Mouse (Mus musculus) Muller cell, postnatal 12 days (primary cell): ENCODE measurements around the gene Gm43738.
A peak's percentile ranks its signal among the peaks of the same experiment; 100 is the strongest.
"Not testable (repeated sequence)": the region's sequence is repeated elsewhere in the genome, so short reads cannot be mapped to it uniquely, and the experiment has no call there.

Experiments used
- DNase-seq: peaks from one replicate; pipeline ENCODE4 v3.0.0-alpha.2; 2015; ENCODE audit errors: inconsistent ontology term

The Gm43738 gene

DNA sequence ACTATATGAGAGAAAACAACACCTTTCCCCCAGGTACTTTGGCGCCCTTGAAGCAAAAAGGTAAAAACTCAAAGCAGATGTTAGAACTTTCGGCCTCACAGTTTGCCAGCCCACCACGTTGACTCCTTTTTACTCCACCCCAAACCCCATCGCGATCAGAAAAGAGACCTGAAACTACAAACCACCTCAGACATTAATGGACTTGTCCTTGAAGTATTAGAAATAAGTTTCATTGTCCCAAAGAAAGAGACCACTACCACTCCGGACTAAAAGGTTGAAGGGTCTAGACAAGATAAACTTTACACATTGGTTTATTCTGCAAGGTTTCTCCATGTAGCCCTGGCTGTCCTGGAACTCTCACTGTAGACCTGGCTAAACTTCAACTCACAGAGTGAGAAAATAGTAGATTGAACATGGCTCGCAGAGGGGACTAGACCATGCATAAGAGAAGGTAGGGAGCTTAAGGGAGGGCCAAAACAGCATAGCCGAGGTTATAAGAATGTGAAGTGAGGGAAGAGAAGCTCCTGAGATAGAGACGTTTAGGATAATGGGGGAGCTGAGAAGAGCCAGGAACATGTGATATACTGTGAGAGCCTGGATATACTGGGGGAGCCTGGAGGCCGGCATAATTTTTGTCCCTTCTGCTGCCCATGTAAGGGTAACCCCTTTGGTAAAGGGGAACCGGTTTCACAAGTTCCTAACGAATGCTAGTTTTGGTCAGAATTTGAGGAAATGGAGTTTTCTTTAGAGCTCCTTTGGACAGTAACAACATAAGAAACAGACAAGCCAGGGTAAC, 1.8 kb upstream of the Gm43738 start:
- no peak for DNase-seq

DNA sequence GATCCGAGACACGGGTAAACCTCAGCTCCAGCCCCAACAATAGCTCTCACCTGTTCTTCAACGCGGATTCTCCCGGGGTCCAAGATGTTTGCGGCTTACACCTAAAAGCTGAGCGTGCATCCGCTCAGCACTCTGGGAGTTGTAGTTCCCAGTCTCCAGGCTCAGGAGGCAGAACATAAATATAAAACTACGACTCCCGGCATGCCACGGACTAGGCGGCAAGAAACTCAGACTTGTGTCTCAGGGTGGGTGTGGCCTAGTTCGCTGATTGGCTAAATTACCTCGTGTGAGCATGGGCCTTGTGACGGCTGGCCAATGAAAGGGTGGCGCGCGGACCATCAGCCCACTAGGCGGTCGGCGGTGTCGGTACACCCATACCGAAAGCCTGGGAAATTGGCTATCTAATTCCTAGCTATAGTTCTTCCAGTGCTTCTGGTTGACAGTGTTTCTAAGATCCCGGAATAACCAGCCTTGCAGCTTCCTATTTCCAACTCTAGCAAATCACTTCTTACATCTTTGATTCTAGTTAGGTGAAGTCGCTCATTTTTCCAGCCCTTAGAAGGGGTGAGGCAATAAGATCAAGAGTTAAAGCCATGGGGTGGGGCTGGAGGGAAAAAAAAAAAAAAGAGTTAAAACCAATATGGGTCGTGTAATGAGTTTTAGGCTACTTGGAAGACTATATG, 1.1 kb upstream of the Gm43738 start, which contains the start of gene Fdps:
Fdps (minus strand) TSS at position 148 of the 683 bp plus-strand sequence.
- DNase-seq = peak; percentile 96

DNA sequence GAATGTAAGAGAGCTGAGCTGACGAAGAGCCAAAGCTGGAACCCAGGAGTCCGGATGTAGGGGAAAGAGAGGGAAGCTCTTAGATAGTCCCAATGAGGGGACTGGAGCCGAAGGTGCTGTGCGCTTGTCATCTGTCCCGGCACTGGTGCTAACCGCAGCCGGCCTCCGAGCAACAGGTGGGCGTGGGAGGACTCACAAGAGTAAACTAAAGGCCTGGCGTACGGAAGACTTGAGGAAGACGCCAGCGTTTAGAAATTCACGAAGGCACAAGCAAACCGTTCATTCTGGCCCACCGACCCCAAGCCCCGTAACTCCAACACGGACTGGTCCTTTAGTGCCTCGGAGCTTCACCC, 536 bp upstream of the Gm43738 start:
- no peak for DNase-seq

DNA sequence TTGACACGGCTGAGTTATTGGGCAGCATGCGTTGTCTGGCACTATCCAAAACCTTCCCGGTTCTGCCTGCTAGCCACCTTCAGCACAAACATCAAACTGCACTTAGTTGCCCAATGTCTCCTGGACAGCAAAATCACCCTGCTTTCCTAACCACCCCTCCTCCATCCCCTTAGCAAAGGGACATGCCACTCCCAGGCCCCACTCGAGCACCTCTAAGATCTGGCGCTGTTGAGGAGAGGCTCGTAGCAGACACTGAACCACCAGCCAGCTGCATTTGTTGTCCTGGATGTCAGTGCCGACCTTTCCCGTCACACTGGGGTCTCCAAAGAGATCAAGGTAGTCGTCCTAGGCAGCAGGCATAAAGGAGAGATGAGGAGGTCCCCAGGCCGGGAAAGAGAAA, 6.9 kb downstream of the Gm43738 start:
- no peak for DNase-seq

DNA sequence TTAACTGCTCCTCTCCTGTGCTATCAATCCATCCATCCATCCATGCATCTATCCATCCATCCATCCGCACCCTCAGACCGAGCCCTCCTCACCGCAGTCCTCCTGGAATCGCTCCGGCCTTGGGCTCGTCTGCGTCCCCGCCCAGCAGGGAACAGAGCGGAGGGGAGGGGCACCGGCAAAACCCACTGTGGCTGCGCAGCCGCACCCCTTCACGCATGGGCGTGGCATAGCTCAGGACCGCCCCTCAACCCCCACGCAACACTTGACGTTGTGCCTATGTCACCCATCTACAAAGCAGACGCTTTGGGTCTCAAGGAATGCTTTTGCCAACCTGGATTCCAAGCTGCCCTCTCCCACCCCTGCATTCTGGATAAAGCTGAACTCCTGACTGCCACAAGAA, 7.7 kb downstream of the Gm43738 start, which contains the start of gene Rusc1:
Rusc1 (minus strand) TSS at position 137 of the 400 bp plus-strand sequence.
- peak; percentile 86 for DNase-seq

DNA sequence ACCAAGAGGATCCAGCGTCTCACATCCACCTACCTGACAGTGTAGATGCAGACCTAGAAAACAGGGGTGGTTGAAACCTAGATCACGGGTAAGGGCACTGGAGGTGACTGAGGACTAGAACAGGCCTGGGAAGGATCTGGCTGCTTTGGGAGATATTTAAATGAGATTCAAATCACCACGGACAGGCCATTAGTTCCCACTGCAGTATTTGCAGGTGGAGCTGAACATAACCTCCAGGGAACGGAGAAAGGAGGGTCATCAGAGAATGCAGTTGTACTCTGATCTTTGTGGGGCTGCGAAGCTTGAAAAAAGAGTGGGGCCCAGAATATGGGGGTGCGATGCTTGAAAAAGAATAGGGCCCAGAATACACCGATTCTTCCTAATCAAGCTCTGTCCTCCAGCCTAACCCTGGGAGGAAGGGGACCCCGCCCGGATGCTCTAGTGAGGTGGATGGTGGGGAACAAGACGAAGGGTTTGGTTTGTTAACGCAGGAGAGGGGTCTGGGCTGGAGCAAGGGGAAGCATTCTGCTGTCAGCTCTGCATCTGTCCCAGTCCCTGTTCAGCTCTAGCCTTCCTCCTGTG, 8.3 kb downstream of the Gm43738 start:
- no peak for DNase-seq

DNA sequence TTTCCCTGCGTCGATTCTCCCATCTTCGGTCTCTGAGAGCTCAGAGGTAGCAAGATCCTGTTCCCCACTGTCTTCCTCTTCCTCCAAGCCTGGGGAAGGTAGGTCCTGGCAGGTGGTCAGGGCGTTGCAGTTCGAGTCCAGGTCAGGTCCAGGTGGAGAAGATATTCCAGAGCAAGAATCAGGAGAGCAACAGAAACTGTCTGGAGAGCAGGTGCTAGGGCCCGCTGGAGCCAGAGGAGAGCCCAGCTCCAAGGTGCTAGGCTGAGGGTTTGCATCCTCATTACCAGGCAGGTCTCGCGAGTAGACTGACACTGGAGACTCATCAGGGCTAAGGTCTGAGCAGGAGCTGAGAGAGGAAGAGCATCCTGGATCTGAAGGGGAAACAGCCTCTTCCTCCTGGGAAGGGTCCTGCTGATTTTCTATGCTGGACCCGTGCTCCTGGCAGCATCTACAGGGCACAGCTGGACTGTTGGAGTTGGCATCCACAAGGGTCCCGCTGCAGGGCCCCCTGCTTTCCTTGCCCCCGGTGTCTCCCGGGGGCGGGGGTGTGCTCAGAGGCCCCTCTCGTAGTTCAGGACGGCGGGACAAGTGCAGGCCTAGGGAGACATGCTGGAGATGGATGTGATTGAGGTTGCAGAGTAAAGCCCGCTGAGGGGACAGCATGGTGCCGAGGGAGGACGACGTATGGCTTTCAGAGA, 8.9 kb downstream of the Gm43738 start:
- no peak for DNase-seq

DNA sequence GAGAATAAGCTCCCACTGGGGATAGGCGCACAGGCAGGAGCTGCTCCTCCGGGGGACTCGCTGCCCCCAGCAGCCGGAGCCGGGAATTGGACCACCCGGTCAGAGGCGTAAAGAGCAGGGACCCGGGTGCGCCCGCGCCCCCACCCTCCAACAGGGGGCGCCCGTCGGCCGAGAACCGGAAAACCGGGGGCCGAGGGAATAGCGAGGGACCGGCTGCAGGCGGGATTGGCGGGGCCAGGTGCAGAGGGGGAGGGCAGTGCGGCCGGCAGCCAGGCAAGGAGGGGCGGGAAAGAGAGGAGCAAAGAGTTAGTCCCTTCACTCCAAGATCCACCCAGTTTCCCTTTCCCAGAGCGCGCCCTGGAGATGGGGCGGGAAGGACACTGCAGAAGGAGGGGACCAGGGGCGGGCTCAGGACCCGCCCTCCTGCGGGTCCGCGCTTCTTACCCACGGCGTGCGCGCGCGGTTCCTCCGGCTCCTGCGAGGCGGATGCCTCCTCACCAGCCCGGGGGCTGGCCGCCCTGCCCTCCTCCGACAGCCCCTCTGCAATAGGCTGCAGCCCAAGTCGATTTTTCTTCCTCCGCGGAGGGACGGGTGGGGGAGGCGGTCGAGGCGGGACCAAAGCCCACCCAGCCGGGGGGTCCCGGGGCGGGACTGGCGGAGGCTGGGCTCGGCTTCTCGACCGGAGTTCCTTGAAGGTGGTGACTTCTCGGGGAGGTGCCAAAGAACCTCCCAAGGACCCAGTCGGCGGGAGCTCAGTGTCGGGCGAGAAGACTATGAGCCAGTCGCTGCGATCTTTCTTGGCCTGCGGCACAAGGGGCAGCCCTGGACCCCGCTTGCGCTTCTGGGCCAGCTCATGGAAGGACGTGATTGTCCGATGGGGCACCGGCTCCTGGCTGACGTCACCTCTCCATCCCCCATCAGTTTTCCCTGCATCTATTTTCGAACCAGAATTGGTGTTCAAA, 9.9 kb downstream of the Gm43738 start:
- peak; percentile 91 for DNase-seq

DNA sequence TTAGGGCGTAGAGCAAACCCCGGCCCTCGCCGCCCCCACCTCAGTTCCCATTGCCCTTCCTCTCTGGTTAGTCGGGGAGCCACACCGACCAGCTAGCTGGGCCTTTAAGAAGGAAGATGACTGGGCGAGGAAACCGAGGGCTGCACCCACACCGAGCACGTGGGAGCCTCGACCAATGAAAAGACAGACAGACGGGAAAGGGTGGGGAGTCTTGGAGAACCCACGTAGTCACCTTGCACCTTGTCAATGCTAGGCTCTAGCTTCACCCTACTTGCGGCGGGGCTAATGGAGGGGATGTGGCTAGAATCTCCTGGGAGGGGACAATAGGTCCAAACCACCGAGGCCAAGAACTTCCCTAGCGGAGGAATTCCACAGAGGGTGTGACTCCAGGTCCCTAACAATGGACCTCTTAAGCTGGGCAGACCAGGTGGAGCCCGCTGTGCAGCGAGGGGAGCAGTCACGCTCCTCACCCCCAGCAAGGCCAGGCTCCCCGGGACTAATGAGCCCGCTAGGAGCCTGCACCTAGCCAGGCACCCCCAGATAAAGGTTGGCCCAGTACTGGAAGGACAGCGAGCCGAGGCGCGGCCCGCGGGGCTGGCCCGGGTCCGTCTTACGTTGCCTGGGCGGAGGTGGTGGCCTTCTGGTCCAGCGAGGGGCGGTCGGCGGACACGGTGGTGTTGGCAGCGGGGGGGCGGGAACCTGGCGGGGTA, 10.9 kb downstream of the Gm43738 start:
- DNase-seq = peak; percentile 89

DNA sequence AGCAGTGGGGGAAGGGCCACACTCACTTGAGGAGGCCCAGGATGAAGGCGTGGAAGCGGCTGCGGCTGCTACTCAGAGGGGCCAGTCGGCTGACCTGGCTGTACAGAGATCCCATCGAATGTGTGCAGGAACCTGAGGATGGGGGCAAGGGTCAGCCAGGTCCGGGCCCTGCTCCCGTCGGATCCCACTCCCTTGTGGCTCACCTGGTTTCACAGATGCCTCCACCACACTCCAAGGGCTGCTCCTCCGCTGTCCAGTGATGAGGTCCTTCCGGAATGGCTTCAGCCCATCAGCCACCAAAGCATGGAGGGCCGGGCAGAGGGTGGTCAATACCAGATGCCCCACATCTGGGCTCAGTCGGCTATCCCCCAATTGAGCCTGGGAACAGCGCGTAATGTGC, 11.9 kb downstream of the Gm43738 start:
- DNase-seq = no peak

DNA sequence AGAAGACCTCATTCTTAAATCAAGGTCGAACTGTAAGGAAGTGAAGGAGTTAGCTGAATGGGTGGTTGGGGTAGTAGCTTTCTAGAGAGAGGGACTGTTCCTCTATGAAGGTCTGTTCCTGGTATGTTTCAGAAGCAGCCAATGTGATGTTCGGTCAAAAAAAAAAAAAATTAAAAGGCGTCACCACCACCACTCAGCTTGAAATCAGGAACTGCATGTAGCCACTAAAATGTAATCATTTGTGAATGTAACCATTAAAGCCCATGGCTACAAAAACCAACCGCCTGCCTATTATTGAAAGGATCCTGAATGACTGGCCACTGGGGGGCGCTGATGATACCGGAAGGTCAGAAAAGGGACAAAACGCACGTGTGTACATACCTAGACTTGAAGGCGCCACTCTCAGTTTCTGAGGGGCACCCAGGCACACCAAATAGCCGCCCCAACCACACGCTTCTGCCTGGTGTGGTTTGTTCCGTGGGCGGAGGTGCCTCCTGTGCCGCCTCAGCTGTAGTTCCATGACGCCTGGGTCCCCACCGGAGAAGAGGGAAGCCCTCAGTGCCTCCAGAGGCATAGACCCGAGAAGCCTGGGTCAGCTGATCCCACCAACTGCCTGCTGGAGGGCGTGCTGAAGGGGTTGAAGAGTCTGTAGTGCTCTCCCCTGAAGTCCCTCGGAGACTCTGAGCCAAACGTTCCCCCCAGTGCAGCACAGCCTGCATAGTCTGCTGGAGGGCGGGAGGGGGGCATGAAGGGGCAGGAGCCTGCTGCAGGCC, 13.4 kb downstream of the Gm43738 start:
- peak; percentile 51 for DNase-seq

DNA sequence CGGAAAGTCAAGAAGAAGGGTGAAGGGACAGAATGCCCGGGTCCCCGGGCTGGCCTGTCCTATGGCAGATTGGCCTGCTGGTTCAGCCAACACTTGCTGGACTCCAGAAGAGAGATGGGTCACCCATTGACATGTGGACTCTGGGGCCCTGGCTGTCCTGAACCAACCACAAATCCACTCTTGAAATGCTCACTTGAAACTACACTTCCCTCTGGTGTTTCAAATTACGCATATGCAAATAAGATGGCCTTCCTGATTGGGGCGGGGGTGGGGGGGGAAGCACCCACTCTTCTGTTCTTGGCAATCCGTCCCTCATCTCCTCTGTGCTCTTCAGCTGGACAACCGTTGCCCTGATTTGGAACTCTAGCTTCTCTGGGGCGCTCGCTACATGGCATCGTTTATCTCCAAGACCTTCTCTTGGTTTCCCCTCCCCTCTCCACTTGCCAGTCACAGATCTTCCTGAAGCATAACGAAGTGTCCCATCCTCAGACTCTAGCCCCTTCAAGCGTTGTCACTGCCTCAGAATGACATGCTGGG, 16.2 kb downstream of the Gm43738 start:
- no peak for DNase-seq

DNA sequence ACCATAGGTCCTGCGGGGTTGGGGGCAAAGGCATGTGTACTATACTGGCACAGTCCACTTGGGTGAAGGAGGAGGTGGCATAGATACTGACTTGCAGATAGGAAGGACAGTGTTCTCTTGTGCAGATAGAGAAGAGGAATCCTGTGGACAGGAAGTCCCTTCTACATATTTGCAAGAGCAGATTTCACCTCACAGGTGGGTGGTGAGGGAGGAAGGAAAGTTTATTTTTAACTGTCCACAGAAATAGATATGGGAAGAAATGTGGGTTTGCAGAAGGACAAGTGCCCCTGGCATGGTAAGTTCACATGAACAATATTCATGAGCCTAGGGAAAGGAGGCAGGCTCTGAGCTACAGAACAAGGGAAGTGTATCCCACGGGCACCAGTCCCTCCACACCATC, 16.8 kb downstream of the Gm43738 start:
- DNase-seq = no peak

DNA sequence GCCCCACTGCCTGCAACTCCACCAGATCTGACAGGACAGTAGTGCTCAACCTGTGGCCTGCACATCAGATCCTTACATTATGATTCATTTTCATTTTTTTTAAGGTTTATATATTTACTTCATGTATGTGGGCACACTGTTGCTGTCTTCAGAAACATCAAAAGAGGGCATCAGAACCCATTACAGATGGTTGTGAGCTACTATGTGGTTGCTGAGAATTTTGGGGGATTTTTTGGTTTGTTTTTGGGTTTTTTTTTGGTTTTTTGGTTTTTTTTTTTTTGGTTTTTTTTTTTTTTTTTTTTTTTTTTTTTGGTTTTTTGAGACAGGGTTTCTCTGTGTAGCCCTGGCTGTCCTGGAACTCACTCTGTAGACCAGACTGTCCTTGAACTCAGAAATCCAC, 18.6 kb downstream of the Gm43738 start:
- DNase-seq = not testable (repeated sequence)

DNA sequence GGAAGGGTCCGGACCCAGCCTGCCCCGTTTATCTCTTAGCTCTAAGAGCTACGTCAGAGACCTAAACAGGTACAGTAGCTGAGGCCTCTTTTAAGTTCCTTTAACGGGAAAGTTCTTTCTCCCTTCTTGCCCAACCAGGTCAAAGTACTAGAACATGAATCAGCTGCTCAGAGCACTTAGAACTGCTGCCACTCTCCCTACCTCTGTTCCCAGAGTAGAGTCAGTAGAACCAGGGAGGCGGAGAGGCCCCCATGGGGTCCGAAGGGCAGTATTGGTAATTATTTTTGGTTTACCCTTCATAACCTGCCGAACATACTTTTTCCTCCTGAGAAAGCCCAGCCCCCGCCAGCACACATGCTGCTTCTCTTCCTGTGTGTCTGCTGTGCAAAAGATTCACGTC, 23.5 kb downstream of the Gm43738 start:
- no peak for DNase-seq

DNA sequence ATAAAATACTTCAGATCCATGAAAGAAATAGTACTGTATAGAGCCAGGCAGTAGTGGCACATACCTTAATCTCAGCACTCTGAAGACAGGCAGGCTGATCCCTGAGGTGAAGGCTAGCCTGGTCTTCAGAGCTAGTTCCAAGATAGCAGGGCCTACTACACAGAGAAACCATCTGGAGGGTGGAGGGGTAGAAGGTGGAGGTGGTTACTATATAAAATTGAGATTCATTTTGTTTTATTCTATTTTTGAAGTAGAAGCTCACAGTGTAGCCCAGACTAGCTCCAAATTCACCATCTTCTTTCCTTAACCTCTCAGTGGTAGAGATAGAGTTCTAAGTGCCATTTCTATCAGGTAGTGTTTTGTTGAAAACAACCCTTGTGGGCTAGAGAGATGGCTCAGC, 33.6 kb downstream of the Gm43738 start:
- DNase-seq = no peak

DNA sequence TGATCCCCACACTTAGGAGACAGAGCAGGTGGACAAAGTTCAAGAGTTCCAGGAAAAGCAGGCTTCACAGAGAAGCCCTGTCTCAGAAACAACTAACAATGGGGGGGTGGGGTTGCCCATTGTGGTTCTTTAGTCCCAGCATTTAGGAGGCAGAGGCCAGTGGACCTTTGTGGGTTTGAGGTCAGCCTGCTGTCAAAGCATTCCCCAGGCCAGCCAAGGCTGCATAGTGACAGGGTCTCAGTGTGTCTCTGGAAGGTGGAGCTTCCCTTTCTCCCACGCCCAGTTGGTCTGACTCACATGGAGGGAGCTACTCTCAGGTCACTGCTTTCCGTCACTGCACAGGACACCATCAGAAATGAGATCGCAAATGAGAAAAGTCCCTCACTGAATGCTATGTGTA, 39.2 kb downstream of the Gm43738 start:
- peak; percentile 89 for DNase-seq

DNA sequence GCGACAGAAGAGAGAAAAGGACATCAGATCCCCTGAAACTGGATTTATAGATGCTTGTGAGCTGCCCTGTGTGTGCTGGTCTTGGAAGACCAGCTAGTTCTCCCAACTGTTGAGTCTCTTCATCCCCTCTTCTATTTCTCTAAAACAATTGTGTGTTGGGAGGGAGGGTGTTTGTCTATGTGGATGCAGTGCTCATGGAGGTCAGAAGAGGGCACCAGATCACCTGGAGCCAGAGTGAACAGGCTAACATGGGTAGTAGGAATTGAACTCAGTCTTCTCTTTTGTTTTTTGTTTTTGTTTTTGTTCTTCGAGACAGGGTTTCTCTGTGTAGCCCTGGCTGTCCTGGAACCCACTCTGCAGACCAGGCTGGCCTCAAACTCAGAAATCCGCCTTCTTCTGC, 42.1 kb downstream of the Gm43738 start:
- DNase-seq = peak; percentile 7

DNA sequence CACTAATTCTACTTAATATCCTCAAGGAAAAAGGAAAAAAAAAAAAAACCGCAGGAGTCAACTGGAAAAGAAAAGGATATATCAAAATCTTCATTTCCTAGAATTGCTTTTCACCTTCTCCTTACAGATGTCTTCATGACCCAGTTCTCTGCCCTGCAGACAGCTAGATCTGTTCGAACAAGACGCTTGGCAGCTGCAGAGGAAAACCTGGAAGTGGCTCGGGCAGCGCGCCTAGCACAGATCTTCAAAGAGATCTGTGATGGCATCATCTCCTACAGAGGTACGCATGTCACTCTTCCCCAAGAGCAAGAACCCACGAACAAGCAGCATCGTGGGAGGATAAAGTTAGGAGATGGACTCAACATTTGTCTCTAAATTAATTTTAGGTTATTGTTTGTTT, 42.5 kb downstream of the Gm43738 start:
- DNase-seq = no peak
